35 mouse cellular contexts compared by ENCODE assay signal in genomic region chr14:98014053-98014452, GRCm38 (mm10).
"Had no signal": no experiment of that assay in that cellular context is flagged by ENCODE, and none has a peak within 500 bp of the region (broad histone marks: within the 10 kb centered on the region; RNA-seq: fewer than 3 reads in every experiment).

No protein-coding gene starts in this region.

- DNase-seq: heart, adult 2 months; heart, postnatal 10 days; heart, postnatal 14 days; heart, postnatal 36 days; heart, postnatal 4 days; kidney, adult 11 months; kidney, adult 18-20 months; kidney, adult 2 months; kidney, adult 8-10 months; kidney, adult 9 months; kidney, postnatal 10 days; kidney, postnatal 14 days; kidney, postnatal 25 days; kidney, postnatal 36 days; kidney, postnatal 4 days; layer of hippocampus, adult 9-11 months had no signal

- ATAC-seq: hindbrain, embryonic 16.5 days; hindbrain, postnatal 0 days; inflammation-experienced regulatory T-cells, adult 6 months; intestine, embryonic 15.5 days; intestine, embryonic 16.5 days; intestine, postnatal 0 days had no signal

- H3K4me2 ChIP-seq: heart, embryonic 11.5 days; heart, embryonic 12.5 days; heart, embryonic 13.5 days; heart, embryonic 15.5 days; hindbrain, embryonic 12.5 days; hindbrain, embryonic 13.5 days; hindbrain, embryonic 14.5 days; hindbrain, embryonic 15.5 days; intestine, embryonic 15.5 days; kidney, embryonic 15.5 days had no signal

- H3K9me3 ChIP-seq: heart, embryonic 10.5 days; heart, embryonic 12.5 days; heart, embryonic 13.5 days; heart, embryonic 15.5 days; hindbrain, embryonic 10.5 days; hindbrain, embryonic 12.5 days; hindbrain, embryonic 13.5 days; hindbrain, embryonic 15.5 days; intestine, embryonic 15.5 days; kidney, embryonic 15.5 days had no signal

- H3K36me3 ChIP-seq: heart, embryonic 12.5 days; heart, embryonic 13.5 days; heart, embryonic 15.5 days; hindbrain, embryonic 12.5 days; hindbrain, embryonic 13.5 days; intestine, embryonic 15.5 days had no signal

- H3K27me3 ChIP-seq: heart, embryonic 12.5 days; heart, embryonic 13.5 days; heart, embryonic 15.5 days; hindbrain, embryonic 12.5 days; hindbrain, embryonic 13.5 days; hindbrain, embryonic 15.5 days; intestine, embryonic 15.5 days; kidney, embryonic 15.5 days had no signal

- H3K4me3 ChIP-seq: heart, adult 2 months; heart, embryonic 10.5 days; heart, embryonic 12.5 days; heart, embryonic 13.5 days; heart, embryonic 15.5 days; hindbrain, embryonic 10.5 days; hindbrain, embryonic 12.5 days; hindbrain, embryonic 13.5 days; hindbrain, embryonic 15.5 days; intestine, embryonic 15.5 days; kidney, embryonic 15.5 days; layer of hippocampus, adult 2 months had no signal

- H3K9ac ChIP-seq: heart, embryonic 12.5 days; heart, embryonic 13.5 days; heart, embryonic 15.5 days; hindbrain, embryonic 12.5 days; hindbrain, embryonic 13.5 days; hindbrain, embryonic 14.5 days; hindbrain, embryonic 15.5 days; intestine, embryonic 15.5 days; kidney, embryonic 15.5 days had no signal

- H3K27ac ChIP-seq: heart, adult 2 months; heart, embryonic 10.5 days; heart, embryonic 13.5 days; heart, embryonic 15.5 days; hindbrain, embryonic 10.5 days; hindbrain, embryonic 12.5 days; hindbrain, embryonic 13.5 days; hindbrain, embryonic 14.5 days; hindbrain, embryonic 15.5 days; hindbrain, postnatal 0 days; intestine, embryonic 15.5 days; kidney, embryonic 15.5 days; kidney, postnatal 0 days; layer of hippocampus, adult 2 months had no signal

- H3K4me1 ChIP-seq: heart, embryonic 10.5 days; heart, embryonic 12.5 days; heart, embryonic 13.5 days; heart, embryonic 15.5 days; intestine, embryonic 15.5 days; kidney, embryonic 15.5 days had no signal
